Mouse (Mus musculus): Measurements from ENCODE around the gene 1110051M20Rik. TPM values are rescaled to one million over a fixed set of nuclear protein-coding genes. Genes with fewer than 3 reads are reported as not detected.

The 1110051M20Rik gene
- total and polyA plus RNA-seq, 3 experiments, result 0.05 to 0.76 TPM; not detected in 1

- Histone ChIP-seq H3K27me3 (ENCODE audit: insufficient read depth, low read length) (peaks cover 17% of the 10 kb centered on the region), H3K4me1 (ENCODE audit: insufficient read depth, low read depth, low read length) (no peaks in the 10 kb centered on the region), H3K36me3 (replicated peaks) (no peaks in the 10 kb centered on the region), H3K4me3 (ENCODE audit: low read depth, low read length) (no peak overlapping the region), H3K9me3 (replicated peaks) (no peaks in the 10 kb centered on the region)
- ATAC-seq (ENCODE audit: extremely low read depth, insufficient number of reproducible peaks, low FRiP score, poor library complexity, severe bottlenecking), result no peak
- no peak for TF ChIP-seq GATA2 (IDR thresholded peaks at IDR 0.05; ENCODE audit: borderline replicate concordance, low read depth, low read length)
- TF ChIP-seq POLR2AphosphoS5 (IDR thresholded peaks at IDR 0.05; ENCODE audit: insufficient replicate concordance, low read depth, low read length), result no peak
- no peak for DNase-seq (ENCODE audit: low spot score)
These were observed 7.8 kb downstream of the 1110051M20Rik start for GRCm38 (mm10) chr2:91436713-91437112.

GRCm38 (mm10) chr2:91430600-91430919 is 13.9 kb downstream of the 1110051M20Rik start:
- Histone ChIP-seq H3K9me3 (replicated peaks) (no peaks in the 10 kb centered on the region), H3K4me3 (ENCODE audit: low read depth, low read length) (no peak overlapping the region), H3K4me1 (ENCODE audit: insufficient read depth, low read depth, low read length) (no peaks in the 10 kb centered on the region), H3K27me3 (ENCODE audit: insufficient read depth, low read length) (peaks cover 32% of the 10 kb centered on the region), H3K36me3 (replicated peaks) (no peaks in the 10 kb centered on the region)
- ATAC-seq (ENCODE audit: extremely low read depth, insufficient number of reproducible peaks, low FRiP score, poor library complexity, severe bottlenecking) (no peak), DNase-seq (ENCODE audit: low spot score) (no peak)
- TF ChIP-seq GATA2 (IDR thresholded peaks at IDR 0.05; ENCODE audit: borderline replicate concordance, low read depth, low read length), result no peak
- TF ChIP-seq POLR2AphosphoS5 (IDR thresholded peaks at IDR 0.05; ENCODE audit: insufficient replicate concordance, low read depth, low read length), result no peak
- no peak for TF ChIP-seq CTCF (IDR thresholded peaks at IDR 0.05; ENCODE audit: low read depth, low read length)
- TF ChIP-seq TAL1 (conservative IDR thresholded peaks at IDR 0.05; ENCODE audit: low read depth, low read length), result no peak
- TF ChIP-seq GATA1 (IDR thresholded peaks at IDR 0.05; ENCODE audit: borderline replicate concordance, low read length), result no peak

GRCm38 (mm10) chr2:91429915-91430599 is 14.4 kb downstream of the 1110051M20Rik start:
- ATAC-seq (ENCODE audit: extremely low read depth, insufficient number of reproducible peaks, low FRiP score, poor library complexity, severe bottlenecking) (no peak), DNase-seq (ENCODE audit: low spot score) (no peak)
- TF ChIP-seq CTCF (IDR thresholded peaks at IDR 0.05; ENCODE audit: low read depth, low read length) (no peak), POLR2AphosphoS5 (IDR thresholded peaks at IDR 0.05; ENCODE audit: insufficient replicate concordance, low read depth, low read length) (no peak), GATA1 (IDR thresholded peaks at IDR 0.05; ENCODE audit: borderline replicate concordance, low read length) (no peak), TAL1 (conservative IDR thresholded peaks at IDR 0.05; ENCODE audit: low read depth, low read length) (no peak), GATA2 (IDR thresholded peaks at IDR 0.05; ENCODE audit: borderline replicate concordance, low read depth, low read length) (no peak)

GRCm38 (mm10) chr2:91429146-91429545 is 15.4 kb downstream of the 1110051M20Rik start:
- no peaks in the 10 kb centered on the region for H3K4me1 ChIP-seq (ENCODE audit: insufficient read depth, low read depth, low read length)
- H3K27me3 ChIP-seq (ENCODE audit: insufficient read depth, low read length), result peaks cover 32% of the 10 kb centered on the region
- H3K9me3 ChIP-seq (replicated peaks), result no peaks in the 10 kb centered on the region
- H3K36me3 ChIP-seq (replicated peaks), result no peaks in the 10 kb centered on the region
- no peak overlapping the region for H3K4me3 ChIP-seq (ENCODE audit: low read depth, low read length)
- ATAC-seq (ENCODE audit: extremely low read depth, insufficient number of reproducible peaks, low FRiP score, poor library complexity, severe bottlenecking) (no peak), DNase-seq (ENCODE audit: low spot score) (no peak)
- TF ChIP-seq GATA1 (IDR thresholded peaks at IDR 0.05; ENCODE audit: borderline replicate concordance, low read length) (no peak), POLR2AphosphoS5 (IDR thresholded peaks at IDR 0.05; ENCODE audit: insufficient replicate concordance, low read depth, low read length) (no peak), GATA2 (IDR thresholded peaks at IDR 0.05; ENCODE audit: borderline replicate concordance, low read depth, low read length) (no peak), TAL1 (conservative IDR thresholded peaks at IDR 0.05; ENCODE audit: low read depth, low read length) (no peak), CTCF (IDR thresholded peaks at IDR 0.05; ENCODE audit: low read depth, low read length) (no peak)

More at GRCm38 (mm10) chr2:91429915-91430599, 14.4 kb downstream of the 1110051M20Rik start:
- no peaks in the 10 kb centered on the region for H3K4me1 ChIP-seq (ENCODE audit: insufficient read depth, low read depth, low read length)
- H3K36me3 ChIP-seq (replicated peaks), result no peaks in the 10 kb centered on the region
- H3K9me3 ChIP-seq (replicated peaks), result no peaks in the 10 kb centered on the region
- H3K4me3 ChIP-seq (ENCODE audit: low read depth, low read length), result no peak overlapping the region
- peaks cover 32% of the 10 kb centered on the region for H3K27me3 ChIP-seq (ENCODE audit: insufficient read depth, low read length)

- H3K9me3 ChIP-seq (replicated peaks), result no peaks in the 10 kb centered on the region
- H3K4me3 ChIP-seq (ENCODE audit: low read depth, low read length), result no peak overlapping the region
- no peaks in the 10 kb centered on the region for H3K4me1 ChIP-seq (ENCODE audit: insufficient read depth, low read depth, low read length)
- H3K27me3 ChIP-seq (ENCODE audit: insufficient read depth, low read length), result peaks cover 27% of the 10 kb centered on the region
- DNase-seq (ENCODE audit: low spot score), result no peak
- TF ChIP-seq GATA1 (IDR thresholded peaks at IDR 0.05; ENCODE audit: borderline replicate concordance, low read length), result no peak
- no peak for TF ChIP-seq GATA2 (IDR thresholded peaks at IDR 0.05; ENCODE audit: borderline replicate concordance, low read depth, low read length)
- no peak for TF ChIP-seq CTCF (IDR thresholded peaks at IDR 0.05; ENCODE audit: low read depth, low read length)
- no peak for TF ChIP-seq POLR2AphosphoS5 (IDR thresholded peaks at IDR 0.05; ENCODE audit: insufficient replicate concordance, low read depth, low read length)
- no peak for TF ChIP-seq TAL1 (conservative IDR thresholded peaks at IDR 0.05; ENCODE audit: low read depth, low read length)
- ATAC-seq (ENCODE audit: extremely low read depth, insufficient number of reproducible peaks, low FRiP score, poor library complexity, severe bottlenecking), result no peak
- no peaks in the 10 kb centered on the region for H3K36me3 ChIP-seq (replicated peaks)
These were observed 18.2 kb downstream of the 1110051M20Rik start for GRCm38 (mm10) chr2:91426321-91426720.

GRCm38 (mm10) chr2:91424061-91424720 is 20.3 kb downstream of the 1110051M20Rik start:
- no peaks in the 10 kb centered on the region for H3K4me1 ChIP-seq (ENCODE audit: insufficient read depth, low read depth, low read length)
- TF ChIP-seq GATA1 (IDR thresholded peaks at IDR 0.05; ENCODE audit: borderline replicate concordance, low read length) (no peak), CTCF (IDR thresholded peaks at IDR 0.05; ENCODE audit: low read depth, low read length) (no peak), TAL1 (conservative IDR thresholded peaks at IDR 0.05; ENCODE audit: low read depth, low read length) (no peak), POLR2AphosphoS5 (IDR thresholded peaks at IDR 0.05; ENCODE audit: insufficient replicate concordance, low read depth, low read length) (no peak), GATA2 (IDR thresholded peaks at IDR 0.05; ENCODE audit: borderline replicate concordance, low read depth, low read length) (no peak)
- H3K27me3 ChIP-seq (ENCODE audit: insufficient read depth, low read length), result peaks cover 15% of the 10 kb centered on the region
- DNase-seq (ENCODE audit: low spot score) (no peak), ATAC-seq (ENCODE audit: extremely low read depth, insufficient number of reproducible peaks, low FRiP score, poor library complexity, severe bottlenecking) (no peak)
- H3K9me3 ChIP-seq (replicated peaks), result no peaks in the 10 kb centered on the region
- H3K4me3 ChIP-seq (ENCODE audit: low read depth, low read length), result no peak overlapping the region
- no peaks in the 10 kb centered on the region for H3K36me3 ChIP-seq (replicated peaks)
